Mouse (Mus musculus): ENCODE measurements around the gene Spata16. TPM values are rescaled to one million over a fixed set of nuclear protein-coding genes. Genes with fewer than 3 reads are reported as not detected.

Gene Spata16
- total RNA-seq, 2 experiments from 2014 or later: not detected

GRCm38 (mm10) chr3:26826958-26827839 is 189.8 kb downstream of the Spata16 start:
- DNase-seq (ENCODE audit: low spot score in 2 of 2): no peak

GRCm38 (mm10) chr3:26832954-26833353 is 195.5 kb downstream of the Spata16 start:
- no peak for DNase-seq (ENCODE audit: low spot score in 2 of 2)

- DNase-seq (ENCODE audit: low spot score in 2 of 2): no peak
Observed at GRCm38 (mm10) chr3:26834178-26835050, 197.0 kb downstream of the Spata16 start.

- no peak for DNase-seq (ENCODE audit: low spot score in 2 of 2)
Observed at GRCm38 (mm10) chr3:26835051-26835755, 197.8 kb downstream of the Spata16 start.

GRCm38 (mm10) chr3:26845041-26845440 is 207.6 kb downstream of the Spata16 start:
- DNase-seq (ENCODE audit: low spot score in 2 of 2): no peak

- no peak for DNase-seq (ENCODE audit: low spot score in 2 of 2)
Observed at GRCm38 (mm10) chr3:26847935-26848334, 210.5 kb downstream of the Spata16 start.

- no peak for DNase-seq (ENCODE audit: low spot score in 2 of 2)
Observed at GRCm38 (mm10) chr3:26850207-26850606, 212.8 kb downstream of the Spata16 start.

- DNase-seq (ENCODE audit: low spot score in 2 of 2): no peak
Observed at GRCm38 (mm10) chr3:26850691-26851563, 213.5 kb downstream of the Spata16 start.

GRCm38 (mm10) chr3:26853557-26853956 is 216.1 kb downstream of the Spata16 start:
- no peak for DNase-seq (ENCODE audit: low spot score in 2 of 2)

- DNase-seq (ENCODE audit: low spot score in 2 of 2): no peak
Observed at GRCm38 (mm10) chr3:26874706-26875105, 237.3 kb downstream of the Spata16 start.

GRCm38 (mm10) chr3:26877291-26877690 is 239.9 kb downstream of the Spata16 start:
- no peak for DNase-seq (ENCODE audit: low spot score in 2 of 2)

GRCm38 (mm10) chr3:26916607-26917006 is 279.2 kb downstream of the Spata16 start:
- no peak for DNase-seq (ENCODE audit: low spot score in 2 of 2)

GRCm38 (mm10) chr3:26920986-26921385 is 283.6 kb downstream of the Spata16 start:
- no peak for DNase-seq (ENCODE audit: low spot score in 2 of 2)

- no peak for DNase-seq (ENCODE audit: low spot score in 2 of 2)
Observed at GRCm38 (mm10) chr3:26921576-26921975, 284.2 kb downstream of the Spata16 start.

- DNase-seq (ENCODE audit: low spot score in 2 of 2): no peak
Observed at GRCm38 (mm10) chr3:26923391-26923790, 286.0 kb downstream of the Spata16 start.

GRCm38 (mm10) chr3:26924212-26924611 is 286.8 kb downstream of the Spata16 start:
- DNase-seq (ENCODE audit: low spot score in 2 of 2): no peak

- no peak for DNase-seq (ENCODE audit: low spot score in 2 of 2)
Observed at GRCm38 (mm10) chr3:26933079-26933478, 295.7 kb downstream of the Spata16 start.

GRCm38 (mm10) chr3:26936897-26937590 is 299.6 kb downstream of the Spata16 start:
- DNase-seq (ENCODE audit: low spot score in 2 of 2): no peak

- DNase-seq (ENCODE audit: low spot score in 2 of 2): no peak
Observed at GRCm38 (mm10) chr3:26966776-26967175, 329.4 kb downstream of the Spata16 start.
